Mouse (Mus musculus) CD4-positive, CD25-positive, alpha-beta regulatory T cell, adult 4 months (primary cell): ENCODE results near the gene Atl2. TPM values are rescaled to one million over a fixed set of nuclear protein-coding genes. Genes with fewer than 3 reads are reported as not detected.

ENCODE experiments used
- ATAC-seq: one replicate; pipeline ENCODE4 v1.8.0; 2017
- polyA plus RNA-seq, 2 experiments: library from polyadenylated mRNA; unstranded; fragments of 100-300 nt; shearing (Covaris generic); gene quantifications; one replicate each; pipeline ENCODE4 v1.2.1; 2017

The Atl2 gene
- polyA plus RNA-seq, 2 experiments from 2014 or later, result 14.3 to 14.4 TPM

DNA sequence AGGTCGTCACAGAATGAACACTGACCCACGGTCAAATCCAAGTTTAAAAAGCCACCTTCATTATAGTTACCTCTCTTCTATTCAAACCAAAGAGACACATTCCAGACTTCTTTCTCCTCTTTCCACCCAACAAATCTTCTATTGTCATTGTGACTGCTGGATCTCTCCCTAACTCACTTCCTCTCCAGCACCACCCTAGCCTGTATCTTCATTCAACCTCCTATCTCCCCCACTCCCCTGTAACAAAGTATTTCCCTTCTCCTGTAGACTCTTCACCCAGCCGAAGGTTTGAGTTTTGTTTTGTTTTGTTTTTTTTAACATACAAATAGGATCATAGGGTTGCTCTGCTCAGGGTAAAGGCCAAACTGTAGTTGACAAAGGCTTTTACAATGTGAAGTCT lies 1.7 kb upstream of the Atl2 start:
- ATAC-seq, result no peak

DNA sequence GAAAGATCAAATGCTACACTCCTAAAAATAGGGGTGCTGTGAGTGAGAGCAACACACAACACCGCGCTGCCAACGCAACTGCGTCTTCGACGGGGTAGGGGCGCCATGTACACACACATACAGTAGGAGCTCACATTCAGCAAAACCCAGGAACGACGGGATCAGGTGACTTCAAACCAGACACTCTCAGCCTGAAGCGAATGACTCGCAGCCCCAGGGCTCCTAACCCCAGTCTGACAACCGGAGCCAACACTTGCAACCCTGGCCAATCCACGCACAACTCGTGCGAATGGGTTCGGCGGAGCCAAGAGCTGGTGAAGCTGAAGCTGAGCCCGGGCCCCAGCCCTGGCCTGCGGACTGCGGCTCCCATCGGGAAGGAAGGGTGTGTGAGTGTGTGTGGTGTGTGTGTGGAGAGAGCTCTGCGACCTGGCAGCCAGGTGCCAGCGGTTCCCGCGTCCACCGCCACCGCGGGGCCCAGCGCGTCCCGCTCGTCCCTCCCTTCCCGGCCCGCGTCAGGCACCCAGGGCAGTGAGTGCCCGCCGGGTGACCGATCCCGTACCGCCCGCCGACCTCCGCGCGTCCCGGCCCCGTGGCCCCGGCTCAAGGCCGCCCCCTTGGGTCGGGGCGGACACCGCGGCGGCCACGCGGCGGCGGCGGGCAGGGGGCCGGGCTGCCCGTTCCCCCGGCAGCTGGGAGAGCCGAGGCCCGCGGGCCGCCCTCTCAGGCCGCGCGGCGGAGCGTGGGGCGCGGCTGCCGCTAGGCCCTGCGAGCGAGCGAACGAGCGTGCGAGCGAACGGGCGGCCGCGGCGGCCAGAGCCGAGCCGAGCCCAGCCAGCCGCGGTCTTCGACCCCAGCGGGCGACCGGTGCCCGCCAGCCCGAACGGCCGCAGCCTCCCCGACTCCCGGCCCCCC lies 696 bp downstream of the Atl2 start:
- peak; percentile 38 for ATAC-seq

DNA sequence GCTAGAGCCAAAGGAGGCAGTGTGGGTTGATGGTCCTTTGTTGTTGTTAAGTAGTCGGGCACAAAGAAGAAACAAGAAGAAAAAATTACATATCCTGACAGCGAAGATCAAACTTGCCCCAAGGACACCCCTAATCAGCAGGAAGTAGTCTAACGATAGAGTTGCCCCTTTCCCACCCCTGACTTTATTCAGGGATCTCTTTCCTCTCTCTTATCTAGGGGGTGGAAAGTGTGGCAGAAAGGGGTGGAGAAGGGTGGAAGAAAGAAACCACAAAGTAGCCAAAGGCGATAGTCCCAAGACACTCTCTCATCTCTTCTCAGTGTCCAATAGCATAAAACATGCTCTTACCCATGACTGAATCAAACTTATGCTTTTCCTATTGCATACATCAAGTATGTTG lies 1.9 kb downstream of the Atl2 start:
- ATAC-seq, result no peak

DNA sequence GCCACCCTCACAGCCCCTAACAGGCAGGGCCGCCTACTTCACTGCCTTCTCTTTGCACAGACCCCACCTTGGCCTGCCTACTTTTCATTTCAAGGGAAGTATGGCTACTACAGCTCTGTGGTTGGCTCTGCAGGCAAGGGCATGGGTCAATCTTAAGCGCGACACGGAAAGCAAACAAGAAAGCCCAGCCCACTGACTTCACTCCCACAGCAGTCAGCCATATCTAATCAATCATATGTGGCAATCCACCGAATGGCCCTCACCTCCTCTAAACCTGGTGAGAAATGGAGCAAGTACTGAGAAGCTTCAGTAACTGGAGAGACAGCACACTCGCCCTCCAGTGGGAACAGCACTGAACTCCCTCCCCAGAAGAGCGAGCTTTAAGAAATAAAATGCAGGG lies 4.0 kb downstream of the Atl2 start:
- ATAC-seq, result no peak

DNA sequence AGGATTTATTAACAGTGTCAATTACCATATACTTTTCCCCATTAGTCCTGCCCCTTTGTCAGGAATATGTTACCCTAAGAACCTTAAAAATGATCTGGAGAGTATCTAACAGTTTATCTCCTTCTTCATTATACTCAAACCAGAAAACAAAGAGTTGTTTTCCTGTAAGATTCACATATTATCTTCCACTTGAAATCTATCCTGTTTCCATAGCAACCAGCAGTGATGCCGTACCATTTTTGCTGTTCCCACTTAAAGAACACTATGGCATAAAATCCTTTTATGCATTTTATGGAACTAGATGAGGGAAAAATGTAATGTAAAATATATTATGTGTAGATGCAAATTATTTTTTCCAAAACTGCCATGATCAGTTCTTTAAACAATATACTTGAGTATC lies 8.0 kb downstream of the Atl2 start:
- no peak for ATAC-seq

- no peak for ATAC-seq
These were observed 12.7 kb downstream of the Atl2 start for GRCm38 (mm10) chr17:79883198-79883597.

DNA sequence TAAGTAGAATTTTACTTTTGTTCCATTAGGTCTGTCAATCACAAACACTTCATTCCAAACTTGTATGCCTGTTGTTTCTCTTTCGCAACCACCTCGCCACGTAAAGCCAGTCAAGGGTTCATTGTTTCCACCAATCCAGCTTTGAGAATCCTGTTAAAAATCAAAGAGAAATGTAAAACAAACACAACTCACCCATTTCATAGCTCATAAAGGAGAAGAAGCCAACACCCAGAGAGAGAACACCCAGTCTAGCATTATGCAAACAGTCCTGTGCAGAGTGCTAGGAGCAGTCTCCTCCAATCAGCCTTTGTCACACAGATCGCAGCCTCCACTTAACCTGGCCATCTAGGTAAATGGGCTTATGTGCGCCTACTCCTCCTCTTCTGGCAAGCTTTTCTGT lies 30.9 kb downstream of the Atl2 start:
- no peak for ATAC-seq

DNA sequence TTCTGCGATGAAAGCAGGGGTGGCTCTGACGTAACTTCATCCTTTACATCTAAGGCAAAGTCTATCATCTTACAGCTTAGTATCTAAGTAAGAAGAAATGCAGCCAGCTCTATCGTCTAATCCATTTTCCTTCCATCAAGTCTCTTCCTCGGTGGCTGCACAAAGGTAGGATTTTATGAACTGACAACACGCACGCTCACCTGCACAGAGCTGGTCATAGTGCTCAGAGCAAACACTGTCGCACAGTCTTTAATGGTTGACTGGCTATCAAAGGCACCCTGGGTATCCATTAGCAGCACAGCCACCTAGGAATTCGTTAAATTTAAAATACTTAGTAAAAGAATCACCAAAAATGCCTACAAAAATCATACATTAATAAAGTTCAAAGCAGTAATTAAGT lies 31.4 kb downstream of the Atl2 start:
- no peak for ATAC-seq

GRCm38 (mm10) chr17:79862038-79862437 lies 33.9 kb downstream of the Atl2 start:
- peak; percentile 63 for ATAC-seq

GRCm38 (mm10) chr17:79855533-79855932 lies 40.4 kb downstream of the Atl2 start:
- ATAC-seq, result no peak

- no peak for ATAC-seq
These were observed 47.5 kb downstream of the Atl2 start for GRCm38 (mm10) chr17:79848385-79848784.

DNA sequence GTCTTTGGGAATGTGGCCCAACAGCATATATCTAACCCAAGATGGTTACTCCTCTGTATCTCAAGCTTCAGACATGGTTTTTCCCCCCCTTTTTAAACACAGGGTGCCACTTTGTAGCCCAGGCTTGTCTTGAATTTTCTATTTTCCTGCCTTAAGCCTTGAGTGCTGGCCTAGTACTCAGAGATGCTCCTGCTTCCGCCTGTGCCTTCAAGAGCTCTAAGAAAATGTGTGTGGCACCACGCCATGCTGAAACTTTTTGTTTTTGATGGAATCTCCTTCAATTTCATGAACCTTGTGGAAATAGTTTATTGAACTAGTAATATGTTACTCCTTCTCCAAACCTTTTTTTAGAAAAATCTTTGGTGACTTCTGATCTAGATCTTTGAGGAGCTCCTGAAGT lies 49.7 kb downstream of the Atl2 start:
- ATAC-seq, result no peak

DNA sequence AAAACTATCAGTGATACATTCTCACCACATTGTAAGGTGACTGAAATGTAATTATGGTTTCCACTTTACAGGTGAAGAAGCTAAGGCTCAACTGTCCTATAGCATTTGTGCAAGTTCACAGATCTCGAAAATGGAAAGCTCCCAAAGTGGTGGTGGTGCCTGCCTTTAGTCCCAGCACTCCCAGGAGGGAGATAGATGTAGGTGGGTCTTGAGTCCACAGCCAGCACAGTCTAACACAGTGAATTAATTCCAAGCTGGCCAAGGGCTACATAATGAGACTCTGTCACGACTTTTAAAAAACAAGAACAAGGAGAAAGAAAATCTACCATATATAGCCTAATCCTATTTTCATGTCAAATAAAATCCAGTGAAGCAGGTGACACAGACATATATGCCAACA lies 50.2 kb downstream of the Atl2 start:
- ATAC-seq, result no peak

DNA sequence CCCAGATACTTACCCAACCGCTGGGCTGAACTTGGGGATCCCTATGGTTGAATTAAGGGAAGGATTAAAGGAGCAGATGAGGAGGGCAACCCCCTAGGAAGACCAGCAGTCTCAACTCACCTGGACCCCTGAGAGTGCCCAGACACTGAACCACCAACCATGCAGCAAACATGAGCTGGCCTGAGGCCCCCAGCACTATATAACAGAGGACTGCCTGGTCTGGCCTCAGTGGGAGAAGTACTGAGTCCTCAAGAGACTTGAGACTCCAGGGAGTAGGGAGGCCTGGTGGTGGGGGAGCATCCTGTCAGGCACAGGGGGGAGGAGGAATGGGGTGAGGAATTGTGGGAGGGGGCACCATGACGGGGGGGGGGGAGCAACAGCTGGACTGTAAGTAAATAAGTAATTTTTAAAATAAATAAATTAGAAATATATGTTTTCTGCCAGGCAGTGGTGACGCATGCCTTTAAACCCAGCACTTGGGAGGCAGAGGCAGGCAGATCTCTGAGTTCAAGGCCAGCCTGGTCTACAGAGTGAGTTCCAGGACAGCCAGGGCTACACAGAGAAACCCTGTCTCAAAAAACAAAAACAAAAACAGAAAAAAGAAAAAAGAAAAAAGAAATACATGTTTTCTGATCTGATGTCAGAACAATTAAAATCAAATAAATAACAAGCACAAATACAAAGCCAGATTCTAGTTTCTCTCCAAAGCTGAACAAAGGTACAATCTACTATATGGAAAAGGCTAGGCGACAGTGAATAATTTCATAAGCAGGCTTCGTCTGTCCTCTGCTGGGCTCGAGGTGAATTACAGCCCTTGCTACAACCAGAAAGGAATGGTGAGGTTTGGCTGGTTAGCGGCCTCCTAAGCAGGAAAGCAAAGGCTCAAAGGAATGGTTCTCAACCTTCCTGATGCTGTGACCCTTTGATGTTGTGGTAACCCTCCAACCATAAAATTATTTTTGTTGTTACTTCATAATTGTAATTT lies 55.4 kb downstream of the Atl2 start:
- ATAC-seq, result peak; percentile 80

DNA sequence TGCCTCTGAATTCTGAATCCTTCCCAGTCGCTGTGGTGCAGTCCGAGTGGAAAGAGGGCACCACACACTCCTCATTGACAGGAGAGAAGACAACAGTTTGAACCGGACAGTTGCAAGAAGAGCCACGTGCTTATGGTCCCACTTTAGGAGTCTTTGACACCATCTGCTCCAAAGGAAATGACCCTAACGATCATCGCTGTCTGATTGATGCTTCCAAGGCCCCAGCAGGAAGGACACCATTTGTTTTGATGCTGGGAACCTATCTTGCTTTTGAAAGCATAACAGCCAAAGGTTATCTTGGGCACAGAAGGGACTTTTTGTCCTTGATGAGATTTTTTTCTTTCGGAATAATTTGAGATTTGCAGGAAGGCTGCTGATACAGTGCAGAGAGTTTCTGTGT lies 58.9 kb downstream of the Atl2 start:
- no peak for ATAC-seq

DNA sequence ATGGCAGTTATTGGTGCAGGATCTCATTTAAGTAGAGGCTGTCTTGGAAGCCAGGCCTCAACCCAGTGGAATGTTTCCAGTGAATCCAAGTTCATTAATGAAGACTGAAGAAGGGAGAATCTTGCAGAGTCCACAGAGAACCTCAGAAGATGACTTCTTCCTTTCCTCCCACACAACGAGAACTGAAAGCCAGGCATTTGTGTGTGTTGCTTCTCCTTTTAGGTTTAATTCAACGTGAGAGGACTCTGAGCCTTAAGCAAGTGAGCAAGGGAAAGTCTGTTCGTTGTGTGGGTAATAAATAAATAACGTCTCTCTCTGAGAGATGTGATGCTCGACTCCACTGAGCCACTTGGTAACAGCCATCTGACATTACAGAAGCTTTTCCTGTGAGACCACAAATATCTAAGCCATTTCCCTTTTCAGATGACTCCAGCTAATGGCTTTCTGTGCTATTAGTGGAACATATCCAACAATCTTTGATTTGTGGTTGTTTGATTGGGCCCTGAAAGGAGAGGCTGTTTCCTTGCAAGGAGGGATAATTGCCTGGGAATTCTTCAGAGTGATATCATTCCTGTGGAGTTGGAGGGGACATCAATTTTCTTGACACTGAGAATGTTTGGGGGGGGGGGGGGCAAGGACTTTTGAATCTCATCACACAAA lies 60.1 kb downstream of the Atl2 start:
- no peak for ATAC-seq

DNA sequence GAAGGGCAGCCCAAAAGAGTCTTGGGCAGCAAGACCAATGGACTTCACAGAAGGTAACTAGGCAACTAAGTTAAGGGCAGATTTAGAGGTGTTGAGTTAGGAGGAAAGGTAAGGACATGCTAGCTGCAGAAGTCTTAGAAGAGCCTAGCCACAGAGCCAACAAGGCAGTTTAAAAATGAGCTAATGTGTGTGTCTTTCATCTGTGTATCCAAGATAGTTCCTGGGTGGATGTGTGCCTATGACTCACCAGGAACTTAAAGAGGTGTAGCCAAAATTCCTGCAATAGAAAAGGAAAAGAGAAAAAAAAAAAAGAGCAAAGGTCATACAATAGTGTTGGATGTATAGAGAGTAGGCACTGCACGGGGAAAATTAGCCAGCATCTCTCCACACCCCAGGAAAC lies 63.6 kb downstream of the Atl2 start:
- ATAC-seq, result no peak

DNA sequence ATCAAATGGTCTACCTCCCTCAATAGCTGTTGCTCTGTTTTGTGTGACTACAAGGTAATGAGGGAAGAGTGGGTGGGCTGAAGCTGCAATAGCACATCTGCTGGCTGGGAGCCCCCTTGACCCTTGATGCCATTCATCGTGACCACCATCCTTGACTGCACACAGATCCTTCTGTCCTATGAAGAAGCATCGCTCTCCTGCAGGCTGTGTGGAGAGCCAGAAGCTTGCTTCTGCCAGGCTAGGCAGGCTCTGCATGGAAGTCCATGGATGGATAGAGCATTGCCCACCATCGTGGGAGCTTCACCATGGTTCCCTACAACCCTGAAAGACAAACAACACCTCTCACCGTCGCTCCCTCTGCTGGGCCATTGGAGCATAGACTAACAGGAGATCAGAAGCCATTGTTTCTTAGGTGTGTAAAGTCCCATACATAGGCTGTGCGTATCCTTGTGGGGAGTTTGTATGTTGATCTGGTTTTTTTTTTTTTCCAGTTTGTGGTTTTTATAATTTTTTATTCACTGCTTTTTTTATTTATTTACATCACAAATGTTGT lies 69.4 kb downstream of the Atl2 start:
- ATAC-seq, result no peak

DNA sequence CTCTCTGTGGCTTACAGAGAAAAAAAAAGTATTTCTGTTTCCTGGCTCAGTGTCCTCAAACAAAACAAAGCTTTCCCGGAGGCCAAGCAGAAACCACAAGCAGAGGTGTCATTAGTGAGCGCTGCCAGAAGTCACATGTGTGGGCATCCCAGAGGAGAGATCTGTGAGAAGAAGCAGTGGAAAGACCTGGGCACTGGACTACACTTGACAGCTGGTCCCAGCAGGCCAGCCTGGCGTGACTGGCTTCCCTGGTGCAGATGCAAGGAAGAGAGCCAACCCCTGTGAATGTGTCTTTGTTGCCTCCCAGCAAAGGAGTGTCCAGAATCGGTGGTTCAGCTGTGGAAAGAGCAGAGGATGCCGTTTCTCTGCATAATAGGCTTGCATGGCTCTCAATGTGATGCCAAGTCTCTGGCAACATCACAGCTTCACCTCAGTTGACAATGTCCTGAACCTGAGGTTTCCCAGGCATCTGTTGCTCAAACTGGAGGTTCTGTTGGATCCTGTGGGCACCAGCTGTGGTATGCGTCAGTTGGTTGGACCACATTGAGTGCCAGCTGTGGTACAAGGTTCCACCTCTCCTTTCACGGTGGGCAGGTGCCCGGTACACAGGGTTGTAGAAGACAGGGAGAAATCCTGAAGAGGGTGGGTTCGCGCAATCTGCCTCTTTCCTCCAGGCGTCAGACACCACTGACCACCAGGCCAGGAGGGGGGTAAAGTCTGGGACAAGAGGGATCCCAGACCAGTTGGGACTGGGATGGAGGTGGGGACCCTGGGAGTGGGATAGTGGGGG lies 70.5 kb downstream of the Atl2 start:
- ATAC-seq, result no peak

GRCm38 (mm10) chr17:79824406-79824805 lies 71.5 kb downstream of the Atl2 start:
- ATAC-seq, result no peak

- no peak for ATAC-seq
These were observed 77.0 kb downstream of the Atl2 start for GRCm38 (mm10) chr17:79818884-79819283.

DNA sequence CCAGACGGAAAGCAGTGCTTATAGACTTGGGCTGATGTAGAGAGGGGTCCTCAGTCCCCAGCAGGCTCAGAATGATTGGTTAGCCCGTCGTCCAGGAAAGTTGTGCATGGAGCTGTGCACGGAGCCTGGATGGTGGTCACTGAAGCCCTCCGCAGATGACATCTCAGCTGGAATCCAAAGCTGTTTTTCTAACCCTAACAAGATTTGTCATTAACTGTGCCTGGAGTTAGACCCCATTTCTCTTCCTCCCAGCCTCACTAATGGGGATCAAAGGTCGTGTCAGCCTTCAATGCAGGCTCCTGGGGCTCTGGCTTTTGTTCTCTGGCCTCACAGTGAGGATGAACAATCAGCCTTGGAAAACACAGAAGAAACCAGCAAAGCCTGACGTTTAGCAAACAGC lies 77.9 kb downstream of the Atl2 start:
- ATAC-seq, result no peak
